Mouse (Mus musculus) embryonic facial prominence, embryonic 14.5 days (tissue): Measurements from ENCODE around the gene Csnk2a2. TPM values are rescaled to one million over a fixed set of nuclear protein-coding genes. Genes with fewer than 3 reads are reported as not detected.

Source experiments
- ATAC-seq: fragments of 200-750 bp; cut with Nextera tagmentation; 2 replicates; pipeline ENCODE4 v1.8.0; 2017; ENCODE audit warnings: low read depth, moderate number of reproducible peaks, moderate TSS enrichment
- DNase-seq: peaks from one replicate; pipeline ENCODE4 v3.0.0-alpha.2; 2015; ENCODE audit warnings: low spot score
- H3K27ac ChIP-seq: fragments of 300-500 bp; sonication (generic); replicated peaks from 2 replicates; pipeline ENCODE4 v1.5.1; 2014; ENCODE audit warnings: low read depth, mild to moderate bottlenecking, low read length, moderate library complexity
- H3K27me3 ChIP-seq: fragments of 300-500 bp; sonication (generic); replicated peaks from 2 replicates; pipeline ENCODE4 v1.6.1; 2014; ENCODE audit warnings: low read length; ENCODE audit not compliant: control insufficient read depth, insufficient read depth
- H3K36me3 ChIP-seq: fragments of 300-500 bp; sonication (generic); 2 replicates; pipeline ENCODE4 v1.6.1; 2014; ENCODE audit warnings: low read length, mixed read lengths; ENCODE audit not compliant: control insufficient read depth, insufficient read depth
- H3K4me1 ChIP-seq: fragments of 300-500 bp; sonication (generic); 2 replicates; pipeline ENCODE4 v1.6.1; 2014; ENCODE audit warnings: antibody characterized with exemption, low read length; ENCODE audit not compliant: control insufficient read depth, insufficient read depth
- H3K4me2 ChIP-seq: fragments of 300-500 bp; sonication (generic); 2 replicates; pipeline ENCODE4 v1.6.1; 2014; ENCODE audit warnings: low read depth, mild to moderate bottlenecking, low read length, moderate library complexity, mixed read lengths
- H3K4me3 ChIP-seq: fragments of 300-500 bp; sonication (generic); 2 replicates; pipeline ENCODE4 v1.5.1; 2014; ENCODE audit warnings: low read depth, mild to moderate bottlenecking, low read length
- H3K9ac ChIP-seq: fragments of 300-500 bp; sonication (generic); 2 replicates; pipeline ENCODE4 v1.6.1; 2014; ENCODE audit warnings: low read depth, mild to moderate bottlenecking, low read length, moderate library complexity, mixed read lengths
- H3K9me3 ChIP-seq: fragments of 300-500 bp; sonication (generic); 2 replicates; pipeline ENCODE4 v1.6.1; 2016; ENCODE audit warnings: low read length; ENCODE audit not compliant: control insufficient read depth
- WGBS: fragments of 180-500 bp; shearing (Covaris S2); extraction: QIAGEN DNeasy Blood & Tissue Kit; methylation state at CpG from one replicate; pipeline ENCODE4 v1.1.7; 2014; 5-methylcytosine and 5-hydroxymethylcytosine counted together
- polyA plus RNA-seq: library from polyadenylated mRNA; unstranded; fragments of >200 nt; fragmentation: Nextera tagmentation; extraction: Ambion mirVana; gene quantifications from 2 replicates; pipeline ENCODE4 v1.2.1, GENCODE M21; 2014

The Csnk2a2 gene
- polyA plus RNA-seq, 1 experiment from 2014 or later, result 18.7 TPM

- DNase-seq (no peak), ATAC-seq (no peak)
- Histone ChIP-seq H3K36me3 (no peaks in the 10 kb centered on the region), H3K27me3 (no peaks in the 10 kb centered on the region), H3K9me3 (no peaks in the 10 kb centered on the region), H3K4me1 (no peaks in the 10 kb centered on the region), H3K4me3 (no peak overlapping the region), H3K27ac (no peak overlapping the region), H3K4me2 (no peak overlapping the region), H3K9ac (no peak overlapping the region)
- WGBS, result 46% methylated on average over 3 of the region's 3 CpGs
Measured at GRCm38 (mm10) chr8:95496420-95496819, 6.6 kb upstream of the Csnk2a2 start.

GRCm38 (mm10) chr8:95495444-95495843 lies 5.6 kb upstream of the Csnk2a2 start:
- Histone ChIP-seq H3K4me1 (no peaks in the 10 kb centered on the region), H3K27ac (no peak overlapping the region), H3K4me2 (no peak overlapping the region), H3K27me3 (no peaks in the 10 kb centered on the region), H3K36me3 (no peaks in the 10 kb centered on the region), H3K9ac (no peak overlapping the region), H3K4me3 (no peak overlapping the region), H3K9me3 (no peaks in the 10 kb centered on the region)
- WGBS, result 77% methylated on average over 6 of the region's 6 CpGs
- ATAC-seq (no peak), DNase-seq (no peak)

- DNase-seq, result no peak
Measured at GRCm38 (mm10) chr8:95492057-95492456, 2.2 kb upstream of the Csnk2a2 start.

GRCm38 (mm10) chr8:95488698-95489332 lies 1.0 kb downstream of the Csnk2a2 start:
- Histone ChIP-seq H3K4me1 (peaks cover 8% of the 10 kb centered on the region), H3K4me2 (peak overlapping the region; percentile 72), H3K9me3 (no peaks in the 10 kb centered on the region), H3K36me3 (peaks cover 27% of the 10 kb centered on the region), H3K4me3 (peak overlapping the region; percentile 87), H3K9ac (peak overlapping the region; percentile 95), H3K27me3 (no peaks in the 10 kb centered on the region), H3K27ac (no peak overlapping the region)
- 2% methylated on average over 5 of the region's 42 CpGs for WGBS
- peak; percentile 96 for ATAC-seq
- peak; percentile 82 for DNase-seq

More at GRCm38 (mm10) chr8:95492057-95492456, 2.2 kb upstream of the Csnk2a2 start:
- Histone ChIP-seq H3K4me3 (no peak overlapping the region), H3K4me1 (peaks cover 8% of the 10 kb centered on the region), H3K27me3 (no peaks in the 10 kb centered on the region), H3K9ac (no peak overlapping the region), H3K9me3 (no peaks in the 10 kb centered on the region), H3K36me3 (no peaks in the 10 kb centered on the region), H3K4me2 (no peak overlapping the region), H3K27ac (no peak overlapping the region)
- 68% methylated on average over 4 of the region's 4 CpGs for WGBS
- no peak for ATAC-seq

GRCm38 (mm10) chr8:95487800-95488697 lies 1.8 kb downstream of the Csnk2a2 start:
- Histone ChIP-seq H3K9ac (peak overlapping the region; percentile 95), H3K27ac (no peak overlapping the region), H3K4me2 (peak overlapping the region; percentile 76), H3K4me3 (peak overlapping the region; percentile 87), H3K27me3 (no peaks in the 10 kb centered on the region), H3K9me3 (no peaks in the 10 kb centered on the region), H3K4me1 (peaks cover 8% of the 10 kb centered on the region), H3K36me3 (peaks cover 35% of the 10 kb centered on the region)
- WGBS, result 0% methylated on average over 8 of the region's 95 CpGs
- peak; percentile 43 for ATAC-seq
- DNase-seq, result no peak

GRCm38 (mm10) chr8:95470008-95470407 lies 19.8 kb downstream of the Csnk2a2 start:
- Histone ChIP-seq H3K27me3 (no peaks in the 10 kb centered on the region), H3K4me1 (no peaks in the 10 kb centered on the region), H3K9ac (no peak overlapping the region), H3K4me3 (no peak overlapping the region), H3K27ac (no peak overlapping the region), H3K4me2 (no peak overlapping the region), H3K9me3 (no peaks in the 10 kb centered on the region), H3K36me3 (peaks cover 90% of the 10 kb centered on the region)
- WGBS, result 98% methylated on average over 4 of the region's 4 CpGs
- ATAC-seq (no peak), DNase-seq (no peak)

GRCm38 (mm10) chr8:95468995-95469394 lies 20.8 kb downstream of the Csnk2a2 start:
- no peak overlapping the region for H3K4me3 ChIP-seq
- DNase-seq (no peak), ATAC-seq (no peak)
- H3K4me1 ChIP-seq, result no peaks in the 10 kb centered on the region
- H3K9ac ChIP-seq, result no peak overlapping the region
- H3K27ac ChIP-seq, result no peak overlapping the region
- H3K36me3 ChIP-seq, result peaks cover 90% of the 10 kb centered on the region
- no peak overlapping the region for H3K4me2 ChIP-seq
- no peaks in the 10 kb centered on the region for H3K9me3 ChIP-seq
- H3K27me3 ChIP-seq, result no peaks in the 10 kb centered on the region
- 89% methylated on average over 3 of the region's 3 CpGs for WGBS

- peaks cover 87% of the 10 kb centered on the region for H3K36me3 ChIP-seq
- ATAC-seq (no peak), DNase-seq (no peak)
- H3K27ac ChIP-seq, result no peak overlapping the region
- H3K9ac ChIP-seq, result no peak overlapping the region
- no peaks in the 10 kb centered on the region for H3K27me3 ChIP-seq
- no peaks in the 10 kb centered on the region for H3K9me3 ChIP-seq
- H3K4me2 ChIP-seq, result no peak overlapping the region
- 73% methylated on average over 2 of the region's 2 CpGs for WGBS
- no peak overlapping the region for H3K4me3 ChIP-seq
- no peaks in the 10 kb centered on the region for H3K4me1 ChIP-seq
Measured at GRCm38 (mm10) chr8:95466543-95466942, 23.3 kb downstream of the Csnk2a2 start.
